Mouse (Mus musculus) ovary, adult 2 months (tissue): ENCODE measurements around the gene Mrln. TPM values are rescaled to one million over a fixed set of nuclear protein-coding genes. Genes with fewer than 3 reads are reported as not detected.

Experiments
- polyA plus RNA-seq: library from polyadenylated mRNA; depleted of rRNA; stranded (reverse); fragments of >200 nt; gene quantifications from 2 replicates; pipeline ENCODE4 v1.2.3, GENCODE M21; 2012; rRNA removed

Mrln gene
- 1.1 and 1.4 TPM in 2 replicates for polyA plus RNA-seq

GRCm38 (mm10) chr10:70204505-70205399, at the start of gene Mrln:
Gene Mrln (plus strand): TSS chr10:70204664.

GRCm38 (mm10) chr10:70244921-70245558, 40.6 kb downstream of the Mrln start, which contains the start of gene Slc16a9:
Gene Slc16a9 (plus strand): TSS chr10:70245100.

Other genes with a start within 250 kb of the Mrln start
- 41.8 and 42.2 TPM in 2 replicates for gene Ccdc6, start 107.5 kb upstream of the Mrln start, polyA plus RNA-seq
- gene Slc16a9, start 40.4 kb downstream of the Mrln start, polyA plus RNA-seq: 11.2 and 11.8 TPM in 2 replicates
- gene Fam13c, start 235.8 kb downstream of the Mrln start, polyA plus RNA-seq: 2.5 and 3.3 TPM in 2 replicates